Mouse (Mus musculus) 416B (cell line): ENCODE measurements around the gene Gm21852.
"Not testable (repeated sequence)": the region's sequence is repeated elsewhere in the genome, so short reads cannot be mapped to it uniquely, and the experiment has no call there.

Source experiments
- DNase-seq: peaks from one replicate; pipeline ENCODE4 v3.0.0; 2011; ENCODE audit warnings: low read depth

The Gm21852 gene

DNA sequence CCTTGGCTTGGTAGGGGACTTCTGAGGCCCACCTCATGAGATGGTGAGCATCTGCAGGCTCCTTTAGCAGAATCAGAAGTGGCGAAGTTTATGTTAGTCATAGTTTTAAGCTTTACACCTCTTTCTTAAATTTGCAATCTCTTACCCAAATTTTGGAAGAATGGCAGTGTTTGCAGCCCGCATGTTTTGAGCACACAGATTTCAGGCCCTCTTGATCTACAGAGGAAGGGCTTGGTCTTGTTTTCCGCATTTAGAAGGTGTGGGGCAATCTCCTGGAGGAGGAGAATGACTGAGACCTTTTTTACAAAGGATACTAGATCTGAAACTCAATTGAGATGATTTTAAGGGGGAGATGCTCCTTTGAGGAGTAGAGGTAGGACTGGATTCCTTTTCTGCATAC lies at the start of gene Gm21852:
Gm21852 (minus strand) TSS at position 101 of the 400 bp plus-strand sequence.
- not testable (repeated sequence) for DNase-seq
